Mouse (Mus musculus) ES-Bruce4 (cell line): ENCODE results near the gene Colgalt2.

Experiments
- CTCF ChIP-seq: IDR thresholded peaks from one replicate; pipeline ENCODE4 v1.8.1; 2011; ENCODE audit warnings: low read depth, low read length
- EP300 ChIP-seq: IDR thresholded peaks from 2 replicates; pipeline ENCODE4 v1.6.1; 2011; ENCODE audit warnings: low read depth, low read length; ENCODE audit not compliant: insufficient read depth
- POLR2A ChIP-seq: IDR thresholded peaks from one replicate; pipeline ENCODE4 v1.8.1; 2011; ENCODE audit warnings: low read length; ENCODE audit not compliant: insufficient read depth

GRCm38 (mm10) chr1:152413961-152414360 lies 14.3 kb downstream of the Colgalt2 start:
- TF ChIP-seq POLR2A = no peak
- TF ChIP-seq CTCF = no peak
- no peak for TF ChIP-seq EP300
